Mouse (Mus musculus) layer of hippocampus, postnatal 36 days (tissue): ENCODE data around the gene Mex3d. TPM values are rescaled to one million over a fixed set of nuclear protein-coding genes. Genes with fewer than 3 reads are reported as not detected.
A peak's percentile ranks its signal among the peaks of the same experiment; 100 is the strongest.
"Not testable (repeated sequence)": the region's sequence is repeated elsewhere in the genome, so short reads cannot be mapped to it uniquely, and the experiment has no call there.

Experiments
- DNase-seq, 2 experiments: peaks; one replicate each; pipeline ENCODE4 v3.0.0; 2022
- total RNA-seq, 2 experiments: library from RNA; stranded (reverse); gene quantifications; 2 replicates each; pipeline ENCODE4 v1.2.3; 2021

Mex3d gene
- total RNA-seq, 2 experiments from 2014 or later = 18.2 to 18.4 TPM

GRCm38 (mm10) chr10:80355431-80355830, 32.0 kb downstream of the Mex3d start:
- peak in 1 of 2 experiments; percentile 43 for DNase-seq

- no peak for DNase-seq
Measured at GRCm38 (mm10) chr10:80352727-80353126, 34.7 kb downstream of the Mex3d start.

- DNase-seq = no peak
Measured at GRCm38 (mm10) chr10:80351896-80352295, 35.6 kb downstream of the Mex3d start.

- peak; percentile 79 to 81 for DNase-seq
Measured at GRCm38 (mm10) chr10:80350292-80350691, 37.2 kb downstream of the Mex3d start.

- DNase-seq = no peak
Measured at GRCm38 (mm10) chr10:80348981-80349380, 38.5 kb downstream of the Mex3d start.

GRCm38 (mm10) chr10:80348244-80348781, 39.1 kb downstream of the Mex3d start, which contains the start of gene Adamtsl5:
Gene Adamtsl5, minus strand, starts transcription at chr10:80348412.
- DNase-seq = no peak

GRCm38 (mm10) chr10:80347514-80347967, 39.9 kb downstream of the Mex3d start:
- DNase-seq = no peak

- DNase-seq = not testable (repeated sequence)
Measured at GRCm38 (mm10) chr10:80345929-80346328, 41.5 kb downstream of the Mex3d start.

GRCm38 (mm10) chr10:80345122-80345521, 42.3 kb downstream of the Mex3d start:
- no peak for DNase-seq

GRCm38 (mm10) chr10:80344131-80344661, 43.3 kb downstream of the Mex3d start:
- DNase-seq = no peak

GRCm38 (mm10) chr10:80343425-80343895, 44.0 kb downstream of the Mex3d start:
- no peak for DNase-seq

- DNase-seq = no peak
Measured at GRCm38 (mm10) chr10:80342749-80343424, 44.6 kb downstream of the Mex3d start.

GRCm38 (mm10) chr10:80342305-80342748, 45.1 kb downstream of the Mex3d start:
- no peak for DNase-seq

- DNase-seq = no peak
Measured at GRCm38 (mm10) chr10:80341491-80342304, 45.8 kb downstream of the Mex3d start.

GRCm38 (mm10) chr10:80341026-80341425, 46.4 kb downstream of the Mex3d start:
- DNase-seq = no peak

- peak; percentile 76 to 84 for DNase-seq
Measured at GRCm38 (mm10) chr10:80339941-80340750, 47.3 kb downstream of the Mex3d start.

- DNase-seq = no peak
Measured at GRCm38 (mm10) chr10:80336263-80336662, 51.2 kb downstream of the Mex3d start.

GRCm38 (mm10) chr10:80332525-80332989, 54.9 kb downstream of the Mex3d start:
- no peak for DNase-seq

GRCm38 (mm10) chr10:80331636-80332524, 55.6 kb downstream of the Mex3d start:
- no peak for DNase-seq

- DNase-seq = no peak
Measured at GRCm38 (mm10) chr10:80330888-80331287, 56.6 kb downstream of the Mex3d start.
